Comparison of ENCODE assay signal across 8 mouse cellular contexts in genomic region chr9:14839527-14839926, GRCm38 (mm10). TPM values are rescaled to one million over a fixed set of nuclear protein-coding genes. Genes with fewer than 3 reads are reported as not detected.
DNase-seq lines count a peak whose midpoint lies in the region.

No protein-coding gene starts in this region.

- intact Hi-C loops in heart, postnatal 25 days (cut with DNase I): no loop called here
- intact Hi-C loops in heart, postnatal 14 days (cut with DNase I): no loop called here

- H3K27ac ChIP-seq in heart, embryonic 10.5 days: 0 out of 2 replicates have a peak overlapping the region, but pooled peaks have one; percentile 3

- no peaks in the 10 kb centered on the region for H3K9me3 ChIP-seq in heart, embryonic 10.5 days

- peaks cover 19% of the 10 kb centered on the region for H3K36me3 ChIP-seq in heart, embryonic 10.5 days

- WGBS in heart, embryonic 10.5 days: 56% methylated on average over 7 of the region's 7 CpGs

- H3K4me3 ChIP-seq in heart, embryonic 10.5 days: no peak overlapping the region

- H3K4me1 ChIP-seq in heart, embryonic 10.5 days: peaks cover 5% of the 10 kb centered on the region; the same call in 1 of the 2 replicates

- H3K27me3 ChIP-seq in heart, embryonic 10.5 days (ENCODE audit: insufficient read depth, poor library complexity, severe bottlenecking): no peaks in the 10 kb centered on the region

- DNase-seq in heart, embryonic 10.5 days (ENCODE audit: low spot score): no peak
- no peak for DNase-seq in heart, postnatal 25 days (ENCODE audit: low spot score)
- peak; percentile 32 for DNase-seq in ovary, postnatal 36 days (ENCODE audit: low spot score)
- DNase-seq in ovary, adult 18-20 months (ENCODE audit: low spot score): no peak
- peak; percentile 23 to 32 for DNase-seq in heart, postnatal 14 days
- peak; percentile 33 for DNase-seq in retina, embryonic 14.5 days (ENCODE audit: low spot score)
- no peak for DNase-seq in natural killer cell, adult 2 months (ENCODE audit: low spot score in 2 of 2)
- no peak for DNase-seq in adrenal gland, postnatal 4 days (ENCODE audit: low spot score in 2 of 2)

RNA-seq across cellular contexts. Expression of gene Gpr83, which starts 20.5 kb away (rescaled TPM):
- not detected in 2 replicates for polyA plus RNA-seq in heart, embryonic 10.5 days (2016; fragmentation: Nextera tagmentation; extraction: Ambion mirVana)
- total RNA-seq in heart, postnatal 25 days (2021): not detected
- total RNA-seq in heart, postnatal 14 days (2021): under 1 TPM in 1 of 2 experiments, not detected in 1; 0.07 TPM
- under 1 TPM; 0.08 to 0.31 TPM for total RNA-seq in adrenal gland, postnatal 4 days (2021)

RNA-seq across cellular contexts. Expression of gene Ankrd49, which starts 54.9 kb away (rescaled TPM):
- polyA plus RNA-seq in heart, embryonic 10.5 days (2016; fragmentation: Nextera tagmentation; extraction: Ambion mirVana): 32.1 and 39.3 TPM in 2 replicates
- 1 to 10 TPM; 7.5 to 8.1 TPM for total RNA-seq in heart, postnatal 25 days (2021)
- total RNA-seq in heart, postnatal 14 days (2021): 1 to 10 TPM; 8.0 to 8.1 TPM
- 10 to 100 TPM; 21.0 to 21.2 TPM for total RNA-seq in adrenal gland, postnatal 4 days (2021)

RNA-seq across cellular contexts. Expression of gene Mre11a, which starts 55.1 kb away (rescaled TPM):
- polyA plus RNA-seq in heart, embryonic 10.5 days (2016; fragmentation: Nextera tagmentation; extraction: Ambion mirVana): 25.5 and 27.5 TPM in 2 replicates
- 10 to 100 TPM in 1 of 2 experiments, 1 to 10 TPM in 1; 6.7 to 12.8 TPM for total RNA-seq in heart, postnatal 25 days (2021)
- total RNA-seq in heart, postnatal 14 days (2021): 1 to 10 TPM; 8.1 to 8.9 TPM
- 10 to 100 TPM; 25.8 to 31.3 TPM for total RNA-seq in adrenal gland, postnatal 4 days (2021)

Comparison
In these comparisons a context has a peak if more than half of its experiments do, and no peak if none do; other contexts are left out.
1. DNase-seq: peak in ovary, postnatal 36 days (single experiment), heart, postnatal 14 days (2 of 2) and retina, embryonic 14.5 days (single experiment); none in heart, embryonic 10.5 days (single experiment), heart, postnatal 25 days (single experiment), ovary, adult 18-20 months (single experiment), natural killer cell, adult 2 months (0 of 2) and adrenal gland, postnatal 4 days (0 of 2).